Mouse (Mus musculus) heart, embryonic 11.5 days (tissue): Measurements from ENCODE around the gene Chmp6. TPM values are rescaled to one million over a fixed set of nuclear protein-coding genes. Genes with fewer than 3 reads are reported as not detected.

ENCODE experiments used
- ATAC-seq: fragments of 200-750 bp; cut with Nextera tagmentation; replicated peaks from 2 replicates; pipeline ENCODE4 v1.8.0; 2017; ENCODE audit warnings: moderate library complexity; ENCODE audit not compliant: insufficient number of reproducible peaks, low FRiP score, low TSS enrichment
- H3K27ac ChIP-seq: fragments of 300-500 bp; sonication (generic); 2 replicates; pipeline ENCODE4 v1.5.1; 2014; ENCODE audit warnings: mild to moderate bottlenecking, low read depth, low read length
- H3K27me3 ChIP-seq: fragments of 300-500 bp; sonication (generic); 2 replicates; pipeline ENCODE4 v1.6.1; 2014; ENCODE audit warnings: mild to moderate bottlenecking, low read length, mixed read lengths; ENCODE audit not compliant: control insufficient read depth, insufficient read depth
- H3K36me3 ChIP-seq: fragments of 300-500 bp; sonication (generic); 2 replicates; pipeline ENCODE4 v1.6.1; 2014; ENCODE audit warnings: mild to moderate bottlenecking, low read length, moderate library complexity, mixed read lengths; ENCODE audit not compliant: control insufficient read depth, insufficient read depth
- H3K4me1 ChIP-seq: fragments of 300-500 bp; sonication (generic); 2 replicates; pipeline ENCODE4 v1.6.1; 2014; ENCODE audit warnings: low read length; ENCODE audit not compliant: control insufficient read depth, insufficient read depth
- H3K4me2 ChIP-seq: fragments of 300-500 bp; sonication (generic); 2 replicates; pipeline ENCODE4 v1.6.1; 2014; ENCODE audit warnings: mild to moderate bottlenecking, moderate library complexity
- H3K4me3 ChIP-seq: fragments of 300-500 bp; sonication (generic); 2 replicates; pipeline ENCODE4 v1.5.1; 2014; ENCODE audit warnings: low read depth, low read length
- H3K9ac ChIP-seq: fragments of 300-500 bp; sonication (generic); 2 replicates; pipeline ENCODE4 v1.6.1; 2014; ENCODE audit warnings: mild to moderate bottlenecking, low read depth, low read length, moderate library complexity
- H3K9me3 ChIP-seq: fragments of 300-500 bp; sonication (generic); replicated peaks from 2 replicates; pipeline ENCODE4 v1.6.1; 2016; ENCODE audit warnings: low read length; ENCODE audit not compliant: control insufficient read depth
- WGBS: fragments of 180-500 bp; shearing (Covaris S2); extraction: QIAGEN DNeasy Blood & Tissue Kit; methylation state at CpG from one replicate; pipeline ENCODE4 v1.1.7; 2014; ENCODE audit not compliant: insufficient replicate concordance; 5-methylcytosine and 5-hydroxymethylcytosine counted together
- polyA plus RNA-seq: library from polyadenylated mRNA; unstranded; fragments of >200 nt; fragmentation: Nextera tagmentation; extraction: Ambion mirVana; gene quantifications from 2 replicates; pipeline ENCODE4 v1.2.1, GENCODE M21; 2014

The Chmp6 gene
- polyA plus RNA-seq, 1 experiment from 2014 or later, result 63.7 TPM

- Histone ChIP-seq H3K27me3 (peaks cover 7% of the 10 kb centered on the region), H3K27ac (0 out of 2 replicates have a peak overlapping the region, but pooled peaks have one; percentile 55), H3K9ac (peak overlapping the region; percentile 64), H3K4me3 (peak overlapping the region; percentile 67), H3K4me2 (peak overlapping the region; percentile 90), H3K36me3 (no peaks in the 10 kb centered on the region), H3K4me1 (peaks cover 10% of the 10 kb centered on the region), H3K9me3 (no peaks in the 10 kb centered on the region)
- WGBS, result 1% methylated on average over 41 of the region's 43 CpGs
- peak; percentile 44 for ATAC-seq
Measured at GRCm38 (mm10) chr11:119942201-119942726, 29.0 kb downstream of the Chmp6 start.

GRCm38 (mm10) chr11:119942727-119943427 is 29.6 kb downstream of the Chmp6 start, which contains the start of gene Baiap2:
Gene Baiap2 (plus strand): TSS chr11:119942763.
- peak within 1 kb of the TSS; percentile 90 for H3K4me2 ChIP-seq
- peak; percentile 95 for ATAC-seq
- peak within 1 kb of the TSS; percentile 70 for H3K9ac ChIP-seq
- H3K36me3 ChIP-seq, result no peaks in the 10 kb centered on the region
- under 1% methylated on average over 60 of the region's 79 CpGs for WGBS
- H3K9me3 ChIP-seq, result no peaks in the 10 kb centered on the region
- H3K4me1 ChIP-seq, result peaks cover 10% of the 10 kb centered on the region
- H3K27me3 ChIP-seq, result peaks cover 7% of the 10 kb centered on the region
- H3K4me3 ChIP-seq, result peak within 1 kb of the TSS; percentile 67
- H3K27ac ChIP-seq, result peak within 1 kb of the TSS; percentile 55; the same call in 1 of the 2 replicates

GRCm38 (mm10) chr11:119943428-119943988 is 30.3 kb downstream of the Chmp6 start:
- Histone ChIP-seq H3K4me3 (peak overlapping the region; percentile 62), H3K27me3 (peaks cover 3% of the 10 kb centered on the region), H3K4me2 (peak overlapping the region; percentile 90), H3K9me3 (no peaks in the 10 kb centered on the region), H3K4me1 (peaks cover 15% of the 10 kb centered on the region), H3K27ac (no peak overlapping the region; the same call in 1 of the 2 replicates), H3K36me3 (no peaks in the 10 kb centered on the region), H3K9ac (peak overlapping the region; percentile 70)
- ATAC-seq, result peak; percentile 20; the same call in 1 of the 2 replicates
- 5% methylated on average over 32 of the region's 32 CpGs for WGBS

GRCm38 (mm10) chr11:119945343-119945742 is 32.1 kb downstream of the Chmp6 start:
- no peak overlapping the region for H3K9ac ChIP-seq
- H3K9me3 ChIP-seq, result no peaks in the 10 kb centered on the region
- no peak for ATAC-seq
- 58% methylated on average over 7 of the region's 7 CpGs for WGBS
- H3K4me3 ChIP-seq, result no peak overlapping the region
- H3K4me1 ChIP-seq, result peaks cover 21% of the 10 kb centered on the region
- no peaks in the 10 kb centered on the region for H3K36me3 ChIP-seq
- no peak overlapping the region; the same call in 1 of the 2 replicates for H3K27ac ChIP-seq
- peak overlapping the region; percentile 90 for H3K4me2 ChIP-seq
- peaks cover under 1% of the 10 kb centered on the region for H3K27me3 ChIP-seq

DNA sequence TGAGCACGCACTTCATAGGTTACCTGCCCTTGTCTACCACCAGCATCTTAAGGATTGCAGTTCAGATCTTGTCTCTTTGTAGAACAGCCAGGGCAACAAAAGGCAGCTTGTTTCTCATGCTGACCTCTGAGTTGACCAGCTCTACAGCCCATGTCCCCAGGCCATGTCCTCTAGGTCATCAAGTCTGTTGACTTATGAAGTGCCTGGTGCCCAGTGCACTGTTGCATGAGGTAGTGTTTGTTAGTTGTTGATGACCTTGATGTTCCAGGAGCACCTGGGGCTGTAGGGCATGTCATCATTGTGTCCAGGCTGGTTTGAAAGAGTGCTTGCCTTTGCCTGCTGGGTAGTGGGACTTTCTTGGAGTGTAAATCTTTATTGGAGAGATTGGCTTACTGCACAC is 34.2 kb downstream of the Chmp6 start:
- no peak overlapping the region for H3K27ac ChIP-seq
- H3K4me2 ChIP-seq, result no peak overlapping the region
- WGBS, result 92% methylated on average over 1 of the region's 1 CpGs
- no peak for ATAC-seq
- peaks cover 25% of the 10 kb centered on the region for H3K4me1 ChIP-seq
- H3K9me3 ChIP-seq, result no peaks in the 10 kb centered on the region
- H3K27me3 ChIP-seq, result no peaks in the 10 kb centered on the region
- H3K9ac ChIP-seq, result no peak overlapping the region
- H3K36me3 ChIP-seq, result no peaks in the 10 kb centered on the region
- H3K4me3 ChIP-seq, result no peak overlapping the region

DNA sequence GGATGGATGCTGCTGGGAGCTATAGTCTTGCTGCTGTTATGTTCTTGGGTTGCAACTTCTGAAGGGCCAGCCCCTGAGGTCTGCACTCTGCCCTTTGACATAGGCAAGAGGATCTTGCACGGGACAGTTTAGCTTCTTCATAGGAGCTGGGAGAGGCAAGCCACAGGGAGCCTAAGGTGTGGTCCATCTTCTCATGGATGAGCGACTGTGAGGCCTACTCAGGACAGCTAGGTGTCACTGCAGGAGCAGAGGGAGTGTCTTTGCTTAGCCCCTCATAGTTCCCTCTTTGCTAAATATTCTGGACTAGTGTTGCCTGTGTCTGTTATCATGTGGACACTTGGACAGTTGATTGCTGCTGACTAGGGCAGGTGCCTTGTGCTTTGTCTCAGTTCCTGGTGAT is 34.7 kb downstream of the Chmp6 start:
- Histone ChIP-seq H3K9ac (no peak overlapping the region), H3K4me3 (no peak overlapping the region), H3K9me3 (no peaks in the 10 kb centered on the region), H3K4me2 (no peak overlapping the region), H3K27ac (no peak overlapping the region), H3K36me3 (no peaks in the 10 kb centered on the region), H3K4me1 (peaks cover 29% of the 10 kb centered on the region), H3K27me3 (no peaks in the 10 kb centered on the region)
- no peak for ATAC-seq
- 45% methylated on average over 2 of the region's 2 CpGs for WGBS

GRCm38 (mm10) chr11:119948305-119948704 is 35.1 kb downstream of the Chmp6 start:
- Histone ChIP-seq H3K4me2 (no peak overlapping the region), H3K27me3 (no peaks in the 10 kb centered on the region), H3K27ac (no peak overlapping the region), H3K9ac (no peak overlapping the region), H3K4me3 (no peak overlapping the region), H3K4me1 (peaks cover 32% of the 10 kb centered on the region), H3K9me3 (no peaks in the 10 kb centered on the region), H3K36me3 (no peaks in the 10 kb centered on the region)
- WGBS, result 48% methylated on average over 4 of the region's 4 CpGs
- no peak for ATAC-seq

- no peak overlapping the region for H3K4me3 ChIP-seq
- H3K9me3 ChIP-seq, result no peaks in the 10 kb centered on the region
- ATAC-seq, result no peak
- no peaks in the 10 kb centered on the region for H3K27me3 ChIP-seq
- 87% methylated on average over 2 of the region's 2 CpGs for WGBS
- no peaks in the 10 kb centered on the region for H3K36me3 ChIP-seq
- no peak overlapping the region for H3K9ac ChIP-seq
- no peak overlapping the region for H3K27ac ChIP-seq
- no peak overlapping the region for H3K4me2 ChIP-seq
- H3K4me1 ChIP-seq, result peaks cover 28% of the 10 kb centered on the region
Measured at GRCm38 (mm10) chr11:119948803-119949202, 35.6 kb downstream of the Chmp6 start.
